Mouse (Mus musculus) liver, embryonic 18 days (tissue): ENCODE results near the gene Sh3bp4. TPM values are rescaled to one million over a fixed set of nuclear protein-coding genes. Genes with fewer than 3 reads are reported as not detected.

Experiments used
- polyA plus RNA-seq: library from polyadenylated mRNA; depleted of rRNA; stranded (reverse); fragments of >200 nt; gene quantifications from 2 replicates; pipeline ENCODE4 v1.2.3, GENCODE M21; 2012; rRNA removed

Gene Sh3bp4
- 1.1 TPM in 2 replicates for polyA plus RNA-seq

DNA sequence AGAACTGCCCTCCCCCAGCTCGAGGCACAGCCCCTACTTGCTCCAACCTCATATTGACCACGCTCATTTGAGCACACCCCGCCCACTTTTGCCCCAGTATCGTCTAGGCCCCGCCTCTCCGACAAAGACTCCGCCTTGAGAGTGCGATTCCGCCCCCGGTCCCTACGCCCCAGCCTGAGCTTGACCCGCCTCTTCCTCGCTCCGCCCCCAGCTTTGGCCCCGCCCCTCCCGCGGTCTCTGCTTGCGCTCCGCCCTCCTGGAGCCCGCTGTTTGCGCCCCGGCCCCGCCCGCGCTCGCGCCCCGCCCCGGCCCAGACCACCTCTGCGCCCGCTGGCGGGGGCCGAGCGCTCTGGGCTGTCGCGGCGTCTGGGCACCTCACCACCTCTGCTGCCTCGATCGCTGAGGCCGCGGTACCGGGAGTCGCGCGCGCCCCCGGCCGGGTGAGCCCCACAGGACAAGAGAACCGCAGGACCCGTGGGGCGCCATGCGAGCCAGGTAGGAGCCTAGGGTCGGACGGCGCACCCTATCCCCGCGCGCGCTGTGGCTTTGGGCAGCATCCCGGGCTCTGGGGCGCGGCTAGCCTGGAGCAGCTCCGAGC lies at the start of gene Sh3bp4:
Gene Sh3bp4 (plus strand): TSS at position 313 of the 598 bp plus-strand sequence.

